Mouse (Mus musculus) spleen, postnatal 36 days (tissue): ENCODE data around the gene Stk38.
"Not testable (repeated sequence)": the region's sequence is repeated elsewhere in the genome, so short reads cannot be mapped to it uniquely, and the experiment has no call there.

ENCODE experiments used
- DNase-seq, 2 experiments: peaks; one replicate each; pipeline ENCODE4 v3.0.0; 2022; ENCODE audit warnings: low spot score in 2 of 2, mixed read lengths in 1 of 2

Stk38 gene

DNA sequence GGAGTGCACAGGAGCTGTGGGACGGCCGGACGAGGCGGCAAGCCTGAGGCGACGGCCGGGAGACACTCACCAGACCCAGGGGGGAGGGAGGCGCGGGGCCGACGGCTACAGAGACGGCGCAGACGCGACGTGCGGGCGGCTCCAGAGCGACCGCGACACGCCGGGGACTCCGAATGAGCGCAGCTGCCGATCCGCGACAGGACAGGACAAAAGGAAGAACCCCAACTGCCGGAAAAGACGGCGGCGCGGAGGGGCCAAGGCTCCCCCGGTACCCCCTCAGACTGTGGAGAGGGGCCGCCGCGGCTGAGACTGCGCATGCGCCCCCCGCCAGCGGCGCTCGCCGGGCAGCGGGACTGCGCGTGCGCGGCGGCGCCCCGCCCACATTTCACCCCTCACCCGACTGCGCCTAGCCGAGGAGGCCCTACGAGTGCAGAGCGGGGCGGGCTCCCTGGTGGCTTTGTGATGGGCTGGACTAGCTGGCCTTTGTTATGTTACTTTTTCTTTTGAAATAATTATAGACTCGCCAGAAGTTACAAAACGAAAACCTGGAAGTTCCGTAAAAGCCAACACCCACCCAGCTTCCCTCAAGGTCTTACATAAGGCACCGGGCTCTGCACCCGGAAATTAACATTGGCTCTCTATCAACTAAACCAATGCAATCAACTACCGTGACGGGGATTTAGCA, at the start of gene Stk38:
TSS of gene Stk38 (minus strand) at position 355 of the 685 bp plus-strand sequence.
- DNase-seq = peak; percentile 91 to 93

DNA sequence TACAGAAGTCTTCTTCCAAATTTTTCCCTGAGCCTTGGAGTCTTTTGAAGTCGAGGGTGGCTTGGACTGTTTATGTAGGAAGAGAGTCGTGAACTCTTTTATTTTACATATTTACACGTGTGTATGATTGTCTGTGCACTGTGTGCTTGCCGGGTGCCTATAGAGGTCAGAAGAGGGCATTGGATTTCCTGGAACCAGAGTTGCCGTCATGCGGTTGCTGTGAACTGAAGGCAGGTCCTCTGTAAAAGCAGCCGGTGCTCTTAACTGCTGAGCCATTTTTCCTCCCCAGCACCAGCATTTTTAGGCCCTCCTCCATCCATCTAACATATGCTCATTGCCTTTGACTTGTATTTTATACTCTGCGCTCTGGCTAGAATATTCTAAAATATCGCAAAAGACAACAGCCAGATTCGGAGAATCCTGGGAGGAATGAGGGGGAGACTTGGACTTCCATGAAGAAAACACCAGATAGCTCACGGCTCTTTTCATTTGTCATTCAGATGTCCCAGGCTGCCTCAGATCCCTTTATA, 49.6 kb upstream of the Stk38 start:
- no peak for DNase-seq

DNA sequence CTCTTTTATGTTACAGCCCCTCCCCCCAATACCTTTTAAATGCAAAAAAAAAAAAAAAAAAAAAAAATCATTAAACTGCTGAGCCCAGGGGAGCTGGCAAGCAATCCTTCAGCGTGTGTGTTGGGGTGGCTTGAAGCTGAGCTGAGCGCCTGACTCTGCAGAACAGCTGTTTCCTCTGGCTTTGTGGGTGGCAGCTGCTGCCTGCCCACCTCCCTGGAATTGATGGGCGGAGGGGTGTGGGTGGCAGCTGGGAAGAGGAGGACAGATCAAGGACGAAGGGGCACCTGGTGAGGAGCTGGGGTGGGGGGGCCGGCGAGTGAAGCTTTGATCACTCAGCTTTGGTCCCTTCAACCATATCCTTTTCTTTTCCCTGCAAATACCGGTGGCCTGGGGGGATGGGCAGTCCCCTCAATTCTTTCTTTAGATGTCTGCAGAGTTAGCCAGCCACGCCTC, 48.9 kb upstream of the Stk38 start:
- DNase-seq = no peak

DNA sequence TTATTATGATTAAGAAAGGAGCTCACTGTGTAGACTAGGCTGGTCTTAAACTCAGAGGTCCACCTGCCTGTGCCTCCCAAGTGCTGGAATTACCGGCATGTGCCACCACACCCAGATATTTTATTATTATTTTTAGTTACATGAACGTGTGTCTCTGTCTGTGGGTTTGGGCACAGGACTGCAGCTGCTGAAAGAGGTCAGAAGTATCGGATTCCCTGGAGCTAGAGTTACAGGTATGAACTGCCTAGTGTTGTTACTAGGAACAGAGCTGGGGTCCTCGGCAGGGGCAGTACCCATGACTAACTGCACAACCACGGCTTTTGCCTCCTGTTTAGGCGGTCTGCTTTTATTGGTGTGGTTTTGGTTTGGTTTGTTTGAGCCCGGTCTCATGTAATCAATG, 48.4 kb upstream of the Stk38 start:
- no peak for DNase-seq

DNA sequence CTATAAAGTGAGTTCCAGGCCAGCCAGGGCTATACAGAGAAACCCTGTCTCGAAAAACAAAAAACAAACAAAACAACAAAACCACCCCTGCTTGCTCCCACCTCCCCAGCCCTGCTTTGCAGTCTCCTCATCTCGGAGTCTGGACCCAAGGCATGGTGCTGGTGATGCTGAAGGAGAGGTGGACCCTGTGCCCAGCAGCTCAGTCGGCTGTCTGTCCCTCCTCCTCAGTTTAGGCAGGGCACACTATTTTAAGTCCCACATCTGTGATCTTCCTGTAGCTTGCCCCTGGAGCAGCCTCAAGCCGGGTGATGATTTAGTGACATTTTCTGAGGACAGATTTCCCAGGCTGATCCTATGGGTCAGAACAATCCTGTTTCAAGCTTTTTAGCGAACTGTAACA, 47.8 kb upstream of the Stk38 start:
- DNase-seq = no peak

DNA sequence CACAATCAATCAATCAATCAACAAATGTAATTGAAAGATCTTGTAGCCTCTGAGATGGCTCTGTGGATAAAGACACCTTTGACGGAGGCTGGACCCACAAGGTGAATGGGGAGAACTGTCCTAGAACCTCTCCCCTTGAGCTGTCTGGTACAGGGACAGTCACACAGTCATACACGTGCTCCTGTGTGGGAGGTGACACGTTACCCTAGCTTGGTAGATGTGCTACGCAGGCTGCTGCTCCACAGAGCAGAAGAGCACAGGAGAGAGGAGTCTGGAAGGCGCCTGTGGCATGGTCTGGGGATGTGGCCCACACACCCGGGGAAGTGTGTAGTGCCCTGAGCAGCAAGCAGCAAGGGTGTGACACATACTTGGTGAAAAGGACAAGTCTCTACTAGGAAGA, 46.6 kb upstream of the Stk38 start:
- no peak for DNase-seq

DNA sequence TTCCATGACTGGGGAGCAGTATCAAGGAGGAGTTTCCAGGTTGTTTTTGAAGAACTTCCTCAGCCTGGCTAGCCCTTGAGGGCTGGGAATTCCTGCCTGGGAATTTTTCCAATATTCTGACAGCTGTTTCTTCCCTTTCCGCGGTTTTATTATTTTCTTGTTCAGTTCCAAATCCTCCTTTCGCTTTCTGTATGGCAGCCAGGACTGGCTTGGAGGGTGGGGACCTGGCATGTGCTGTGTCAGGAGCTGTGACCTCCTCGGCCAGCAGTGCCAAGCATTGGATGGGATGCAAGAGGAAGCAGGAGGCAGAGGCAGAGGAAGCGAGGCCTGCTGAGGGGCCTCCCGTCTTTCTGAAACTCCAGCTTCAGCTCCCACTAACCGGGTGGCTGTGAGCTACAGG, 46.0 kb upstream of the Stk38 start:
- no peak for DNase-seq

DNA sequence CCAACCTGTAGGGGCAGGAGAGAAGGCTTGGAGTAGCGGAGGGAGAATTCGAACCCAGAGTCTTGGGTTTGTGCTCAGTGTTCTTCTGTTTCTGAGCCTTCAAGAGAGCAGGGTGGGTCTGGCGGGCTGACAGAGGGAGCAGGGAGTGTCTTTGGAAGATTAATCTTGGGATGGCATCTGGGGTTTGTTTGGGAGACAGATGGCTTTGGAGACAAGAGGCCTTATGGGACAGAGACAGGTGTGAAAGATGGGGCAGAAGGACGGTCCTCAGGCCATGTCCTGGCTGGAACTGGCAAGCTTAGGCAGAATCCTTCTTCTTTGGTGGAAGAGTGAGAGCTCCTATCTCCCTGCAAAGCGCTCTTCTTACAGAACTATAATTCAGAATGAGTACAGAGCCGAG, 45.3 kb upstream of the Stk38 start:
- DNase-seq = no peak

DNA sequence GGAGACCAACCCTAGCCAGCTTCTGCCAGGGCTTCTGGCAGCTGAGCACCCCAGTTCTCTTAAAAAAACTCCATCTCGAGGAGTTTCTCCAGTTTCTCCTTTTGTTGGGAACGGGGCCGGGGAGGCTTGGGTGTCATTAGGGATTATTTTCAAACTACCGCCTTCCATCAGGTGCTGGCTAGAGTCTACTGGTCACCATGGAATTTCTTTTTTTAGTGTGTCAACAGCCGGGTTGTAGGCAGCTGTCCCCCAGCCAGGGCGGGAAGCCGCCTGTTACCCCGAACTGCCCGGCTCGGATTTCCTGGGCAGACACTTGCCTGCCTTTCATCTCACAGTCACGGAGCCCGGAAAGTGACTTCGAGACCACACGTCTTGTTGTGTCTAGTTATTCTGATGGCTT, 43.0 kb upstream of the Stk38 start:
- DNase-seq = no peak

DNA sequence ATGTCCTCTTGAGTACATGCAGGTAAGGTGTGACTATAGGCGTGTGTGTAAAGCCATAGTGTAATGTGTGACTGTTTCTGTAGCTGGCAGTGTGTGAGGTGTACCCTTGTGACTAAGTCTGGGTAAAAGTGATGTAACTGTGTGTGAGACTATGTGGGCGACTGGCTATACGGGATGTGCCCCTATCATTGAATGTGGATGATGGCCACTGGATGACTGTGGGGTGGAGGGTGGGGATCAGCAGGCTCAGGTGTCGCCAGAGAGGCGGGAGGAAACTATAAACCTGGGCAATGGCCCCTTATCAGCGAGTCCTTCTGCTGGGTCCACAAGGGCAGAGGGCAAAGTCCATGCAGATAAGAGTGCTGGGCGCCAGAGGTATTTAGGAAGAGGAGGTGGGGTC, 42.1 kb upstream of the Stk38 start:
- no peak for DNase-seq

DNA sequence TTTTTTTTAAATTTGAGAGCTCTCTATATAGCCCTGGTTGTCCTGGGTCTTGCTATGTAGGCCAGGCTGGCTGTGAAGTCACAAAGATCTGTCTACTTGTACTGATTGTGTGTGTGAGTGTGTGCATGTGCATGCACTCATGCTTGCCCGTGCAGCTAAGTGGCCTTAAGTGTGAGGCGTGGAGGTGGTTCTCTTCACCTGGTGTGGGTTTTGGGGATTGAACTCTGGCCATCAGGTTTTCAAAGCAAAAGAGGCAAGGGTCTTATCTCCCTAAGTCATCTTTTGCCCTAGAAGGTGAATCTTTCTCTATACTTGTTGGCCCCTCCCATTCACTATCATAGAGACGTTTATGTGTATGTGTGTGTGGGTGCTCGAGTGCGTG, 41.7 kb upstream of the Stk38 start:
- no peak for DNase-seq

DNA sequence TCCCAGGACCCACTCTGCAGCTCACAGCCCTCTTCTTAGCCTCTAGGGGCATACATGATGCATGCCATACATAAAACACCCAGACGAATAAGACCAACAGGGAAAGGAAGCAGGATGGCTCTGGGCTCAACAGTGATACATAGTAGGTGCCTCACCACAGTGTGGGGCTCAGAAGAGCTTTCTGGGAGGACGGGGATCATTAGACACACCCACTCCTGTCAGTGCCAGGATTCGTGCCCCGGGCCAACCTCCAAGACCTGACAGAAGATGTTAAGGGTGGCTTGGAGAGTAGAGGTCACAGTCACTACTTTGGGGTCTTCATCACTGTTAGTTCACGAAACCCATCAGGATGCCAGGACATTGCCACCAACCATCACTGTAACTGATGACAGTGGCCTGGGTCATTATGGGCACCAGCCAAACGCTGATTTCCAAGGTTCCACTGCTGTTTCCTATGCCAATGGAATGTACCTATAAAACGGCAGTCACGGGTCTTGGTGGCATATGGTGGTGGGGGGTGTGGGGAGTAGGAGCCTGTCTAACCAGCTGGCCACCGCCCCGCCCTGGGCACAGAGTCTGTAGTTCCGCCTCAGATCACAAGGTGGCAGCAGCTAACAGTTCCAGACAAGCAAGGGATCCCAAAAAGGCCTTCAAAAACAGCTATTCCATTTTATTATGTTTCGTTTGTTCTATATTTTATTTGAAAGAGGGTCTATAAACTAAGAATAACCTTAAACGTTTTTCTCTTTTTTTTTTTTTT, 41.1 kb upstream of the Stk38 start:
- peak; percentile 60 to 67 for DNase-seq

DNA sequence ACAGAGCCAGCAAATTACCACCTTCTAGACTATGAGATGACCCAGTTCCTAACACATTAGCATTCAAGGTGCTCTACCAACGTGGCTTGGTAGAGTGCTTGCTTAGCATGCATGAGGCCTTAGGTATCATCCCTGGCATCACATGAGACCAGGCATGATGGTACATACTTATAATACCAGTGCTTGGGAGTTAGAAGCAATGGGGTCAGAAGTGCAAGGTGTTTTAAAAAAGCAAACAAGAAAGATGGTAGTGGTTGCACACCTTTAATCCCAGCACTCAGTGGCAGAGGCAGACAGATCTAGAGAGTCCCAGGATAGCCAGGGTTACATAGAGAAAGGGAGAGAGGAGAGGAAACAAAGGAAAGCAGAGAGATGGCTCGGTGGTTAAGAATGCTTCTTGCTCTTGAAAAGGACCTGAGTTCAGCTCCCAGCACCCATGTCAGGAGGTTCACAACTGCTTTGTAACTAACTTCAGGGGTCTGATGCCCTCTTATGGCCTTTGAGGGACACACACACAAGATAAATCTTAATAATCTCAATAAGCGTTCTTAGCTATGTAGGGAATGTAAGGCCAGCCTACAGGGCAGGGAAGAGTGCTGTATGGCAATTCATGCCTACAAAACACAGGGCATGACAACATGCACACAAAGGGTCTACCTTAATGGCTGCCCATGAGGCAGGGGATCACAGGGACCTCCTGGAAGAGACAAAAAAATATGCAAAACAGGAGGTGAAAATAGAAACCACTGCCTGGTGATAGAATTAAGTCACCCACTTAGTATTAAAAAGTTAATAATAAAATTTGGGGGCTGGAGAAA, 40.1 kb upstream of the Stk38 start:
- DNase-seq = no peak

DNA sequence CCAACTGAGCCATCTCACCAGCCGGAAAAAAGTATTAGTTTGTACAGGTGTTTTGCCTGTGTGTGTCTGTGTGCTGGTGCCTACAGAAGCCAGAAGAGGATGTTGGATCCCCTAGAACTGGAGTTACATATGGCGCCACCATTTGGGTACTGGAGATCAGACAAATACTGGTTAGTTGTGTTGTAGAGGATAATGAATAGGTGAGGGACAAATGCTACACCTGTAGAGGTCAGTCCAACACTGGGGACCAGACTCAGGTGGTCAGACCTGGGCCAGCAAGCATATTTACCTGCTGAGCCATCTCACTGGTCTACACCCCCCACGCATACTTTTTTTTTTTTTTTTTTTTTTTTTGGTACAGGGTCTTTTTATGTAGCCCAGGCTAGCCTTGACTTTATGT, 39.1 kb upstream of the Stk38 start:
- no peak for DNase-seq

DNA sequence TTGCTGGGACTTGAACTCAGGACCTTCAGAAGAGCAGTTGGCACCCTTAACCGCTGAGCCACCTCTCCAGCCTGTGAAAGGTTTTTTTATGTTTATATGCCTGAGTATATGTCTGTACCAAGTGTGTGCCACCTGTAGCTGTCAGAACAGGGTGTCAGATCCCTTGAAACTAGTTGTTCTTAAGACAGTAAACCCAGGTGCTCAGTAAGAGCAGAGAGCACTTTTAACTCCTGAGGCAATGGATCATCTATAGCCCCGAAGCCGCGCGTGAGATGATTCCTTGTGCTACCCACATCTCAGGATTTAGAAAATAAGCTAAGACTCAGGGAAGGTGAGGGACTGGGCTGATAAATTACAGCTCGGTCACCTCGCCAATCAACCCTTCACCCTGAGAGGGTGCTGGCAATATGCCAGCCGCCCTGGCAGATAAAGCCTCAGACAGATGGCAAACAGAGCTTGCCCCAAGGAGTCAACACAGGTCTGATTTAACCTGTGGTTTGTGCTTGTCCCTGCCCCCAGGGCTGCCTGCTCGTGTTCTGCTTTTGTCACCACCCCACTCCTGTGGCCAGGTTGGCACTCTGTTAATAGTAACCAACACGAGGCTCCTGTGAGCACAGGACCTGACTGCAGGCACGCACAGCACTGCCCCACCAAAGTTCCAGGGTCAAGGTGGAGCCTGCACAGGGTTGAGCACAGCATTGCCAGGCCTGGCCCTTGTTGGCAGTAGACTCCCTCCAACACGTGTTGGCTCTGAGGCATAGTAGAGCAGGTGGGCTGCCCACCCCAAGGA, 38.1 kb upstream of the Stk38 start:
- peak in 1 of 2 experiments; percentile 45 for DNase-seq

DNA sequence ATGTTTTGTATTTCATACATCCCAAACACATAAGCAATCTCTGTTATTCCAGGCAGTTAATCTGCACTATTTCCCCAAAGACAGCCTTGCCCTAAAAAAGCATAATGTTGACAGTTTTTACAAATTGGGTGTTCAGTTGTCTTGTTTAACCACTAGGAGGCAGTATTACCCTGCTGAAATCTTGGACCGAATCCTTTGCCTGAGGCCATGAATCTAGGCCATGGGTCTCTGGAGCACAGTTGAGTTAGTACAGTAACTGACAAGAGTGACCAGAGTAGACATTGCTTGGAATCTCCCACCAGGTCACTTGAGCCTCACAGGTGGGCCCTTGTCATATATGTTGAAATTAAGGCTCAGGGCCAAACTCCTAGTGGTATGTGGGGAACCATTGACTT, 37.1 kb upstream of the Stk38 start:
- no peak for DNase-seq

DNA sequence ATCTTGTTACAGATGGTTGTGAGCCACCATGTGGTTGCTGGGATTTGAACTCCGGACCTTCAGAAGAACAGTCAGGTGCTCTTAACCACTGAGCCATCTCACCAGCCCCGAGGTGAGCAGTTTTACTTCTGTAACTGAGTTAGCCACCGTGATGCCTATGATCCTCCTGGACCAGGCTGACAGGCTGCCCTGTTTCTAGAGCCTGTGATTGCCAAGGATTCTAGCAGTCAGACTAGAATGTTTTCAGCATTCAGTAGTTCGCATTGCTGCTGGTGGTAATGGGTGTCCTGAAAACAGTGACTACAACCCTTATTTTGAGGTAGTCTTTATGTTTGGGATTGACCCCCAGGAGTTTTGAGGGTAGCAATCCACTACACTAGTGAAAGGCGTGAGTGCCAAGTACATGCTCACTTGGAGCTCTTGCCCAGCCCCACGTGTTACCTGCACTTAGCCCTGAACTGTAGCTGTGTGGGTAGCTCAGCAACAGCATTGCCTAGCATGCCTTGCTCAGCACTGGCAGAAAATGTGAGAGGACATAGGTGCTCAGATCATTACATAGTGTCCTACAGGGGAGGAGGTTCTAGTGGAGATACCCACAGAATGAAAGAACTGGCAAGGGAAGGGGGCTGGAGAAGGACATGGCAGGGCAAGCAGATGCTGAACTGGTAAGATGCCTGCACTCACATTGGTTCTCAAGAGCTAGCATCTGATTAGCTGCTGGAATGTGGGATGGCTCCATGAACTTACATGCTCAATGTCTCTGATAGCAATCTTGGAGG, 36.5 kb upstream of the Stk38 start:
- DNase-seq = no peak

DNA sequence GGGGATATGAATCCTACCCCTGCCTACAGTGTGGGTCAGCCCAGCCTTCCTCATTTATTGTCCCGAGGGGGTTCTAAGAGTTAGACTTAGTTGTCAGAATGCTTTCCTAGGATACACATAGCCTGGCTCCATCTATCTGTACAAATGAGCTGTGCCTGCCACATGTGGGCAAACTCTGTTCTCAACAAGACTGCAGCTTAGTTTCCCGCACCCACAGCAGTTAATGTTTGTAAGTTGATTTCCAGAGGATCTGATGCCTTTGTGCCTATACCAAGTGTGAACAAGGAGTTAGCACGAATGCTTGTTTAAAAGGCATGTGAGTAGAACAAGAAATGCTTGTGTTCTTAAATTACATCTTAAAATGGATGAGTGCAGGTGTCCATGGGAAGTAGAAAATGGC, 35.8 kb upstream of the Stk38 start:
- no peak for DNase-seq

DNA sequence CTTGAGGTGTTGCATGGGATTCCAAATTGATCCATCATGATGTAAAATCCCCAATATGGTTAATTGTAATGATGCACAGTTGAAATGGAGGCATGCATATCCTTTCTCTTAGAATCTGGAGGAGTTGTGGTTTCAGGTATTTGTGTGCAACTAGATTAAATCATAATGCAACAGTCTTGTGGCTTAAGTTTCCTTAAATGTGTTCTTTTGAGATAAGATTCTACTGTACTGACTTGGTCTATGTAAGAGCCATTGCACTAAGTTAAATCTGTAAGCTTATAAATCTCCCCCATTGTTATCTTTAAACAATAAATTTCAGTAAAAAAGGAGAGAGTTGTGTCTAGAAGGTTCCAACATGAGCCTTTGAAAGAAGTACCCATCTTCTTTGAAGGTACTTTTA, 34.8 kb upstream of the Stk38 start:
- no peak for DNase-seq

DNA sequence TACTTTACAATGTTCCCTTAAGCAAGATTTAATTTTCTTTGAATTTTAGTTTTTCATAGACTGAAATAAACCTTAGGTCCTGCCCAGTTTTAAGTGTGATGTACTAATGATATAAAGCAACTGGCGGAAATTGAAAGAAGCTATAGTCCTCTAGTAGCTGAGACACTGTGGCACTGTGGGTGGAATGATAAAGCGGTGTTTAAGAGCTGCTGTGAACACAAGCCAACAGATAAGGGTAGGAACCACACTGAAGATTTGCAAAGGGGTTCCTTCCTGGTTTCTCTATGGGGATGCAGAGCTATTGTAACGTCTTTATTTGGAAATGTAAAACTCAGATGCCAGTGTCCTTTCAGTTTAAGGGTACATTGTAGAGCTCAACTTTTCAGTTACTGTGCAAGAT, 33.8 kb upstream of the Stk38 start:
- DNase-seq = not testable (repeated sequence)

DNA sequence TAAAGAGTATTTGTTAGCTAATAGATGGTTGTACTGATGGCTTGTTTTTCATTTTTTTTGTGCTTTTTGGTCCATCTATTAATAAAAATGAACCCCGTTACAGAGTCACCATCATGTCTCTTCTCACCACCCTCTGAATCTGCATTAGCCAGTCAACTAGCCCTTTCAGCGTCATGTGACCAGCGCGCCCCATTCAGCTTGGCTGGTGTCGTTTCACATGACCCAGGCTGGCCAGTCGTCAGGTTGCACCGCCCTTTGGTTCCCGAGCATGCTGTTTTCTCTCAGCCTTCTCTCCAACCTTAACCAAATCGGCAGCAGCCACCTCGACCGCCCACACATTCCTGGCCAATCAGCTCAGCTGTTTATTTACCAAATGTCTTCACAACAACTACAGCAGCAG, 31.6 kb upstream of the Stk38 start:
- DNase-seq = no peak
